Mouse (Mus musculus): ENCODE data around the gene Cog8. TPM values are rescaled to one million over a fixed set of nuclear protein-coding genes. Genes with fewer than 3 reads are reported as not detected.
A peak's percentile ranks its signal among the peaks of the same experiment; 100 is the strongest.

Cog8 gene
- polyA plus RNA-seq, 2 experiments = 14.8 to 16.8 TPM

- WGBS (ENCODE audit: insufficient replicate concordance) = 81% methylated on average over 7 of the region's 7 CpGs
- TF ChIP-seq EP300 (IDR thresholded peaks at IDR 0.05; ENCODE audit: low read depth) = no peak
- no peak for TF ChIP-seq CTCF (IDR thresholded peaks at IDR 0.05; ENCODE audit: low read depth)
- Histone ChIP-seq H3K27ac (no peak overlapping the region), H3K4me1 (replicated peaks; ENCODE audit: control insufficient read depth in 2 of 2, insufficient read depth in 2 of 2, low read length in 1 of 2) (no peaks in the 10 kb centered on the region), H3K36me3 (replicated peaks; ENCODE audit: control insufficient read depth, insufficient read depth, low read depth) (peaks cover 39% of the 10 kb centered on the region), H3K9ac (replicated peaks) (no peak overlapping the region), H3K4me2 (ENCODE audit: low read depth) (no peak overlapping the region), H3K9me3 (ENCODE audit: control insufficient read depth, low read length) (no peaks in the 10 kb centered on the region), H3K27me3 (ENCODE audit: control insufficient read depth, insufficient read depth, low read length) (no peaks in the 10 kb centered on the region), H3K4me3 (ENCODE audit: insufficient read depth in 1 of 2, low read depth in 2 of 2, low read length in 2 of 2) (no peak overlapping the region)
- ATAC-seq (ENCODE audit: insufficient read depth) (no peak), DNase-seq (ENCODE audit: low read depth in 3 of 3, low spot score in 3 of 3) (no peak)
These were observed 19.9 kb upstream of the Cog8 start for GRCm38 (mm10) chr8:107076239-107076888.

- TF ChIP-seq CTCF (IDR thresholded peaks at IDR 0.05; ENCODE audit: low read depth) = no peak
- TF ChIP-seq EP300 (IDR thresholded peaks at IDR 0.05; ENCODE audit: low read depth) = no peak
- H3K4me3 ChIP-seq (ENCODE audit: insufficient read depth in 1 of 2, low read depth in 2 of 2, low read length in 2 of 2) = no peak overlapping the region
- DNase-seq (ENCODE audit: low read depth in 3 of 3, low spot score in 3 of 3) (no peak), ATAC-seq (ENCODE audit: insufficient read depth) (no peak)
- no peak overlapping the region for H3K4me2 ChIP-seq (ENCODE audit: low read depth)
- no peaks in the 10 kb centered on the region for H3K27me3 ChIP-seq (ENCODE audit: control insufficient read depth, insufficient read depth, low read length)
- H3K27ac ChIP-seq = no peak overlapping the region
- no peak overlapping the region for H3K9ac ChIP-seq (replicated peaks)
- H3K4me1 ChIP-seq (replicated peaks; ENCODE audit: control insufficient read depth in 2 of 2, insufficient read depth in 2 of 2, low read length in 1 of 2) = no peaks in the 10 kb centered on the region
- peaks cover 30% of the 10 kb centered on the region for H3K36me3 ChIP-seq (replicated peaks; ENCODE audit: control insufficient read depth, insufficient read depth, low read depth)
- H3K9me3 ChIP-seq (ENCODE audit: control insufficient read depth, low read length) = no peaks in the 10 kb centered on the region
- 79% methylated on average over 1 of the region's 1 CpGs for WGBS (ENCODE audit: insufficient replicate concordance)
These were observed 17.6 kb upstream of the Cog8 start for GRCm38 (mm10) chr8:107074128-107074527.

- H3K27me3 ChIP-seq (ENCODE audit: control insufficient read depth, insufficient read depth, low read length) = no peaks in the 10 kb centered on the region
- DNase-seq (ENCODE audit: low read depth in 3 of 3, low spot score in 3 of 3) = no peak
- H3K4me3 ChIP-seq (ENCODE audit: insufficient read depth in 1 of 2, low read depth in 2 of 2, low read length in 2 of 2) = no peak overlapping the region
- no peaks in the 10 kb centered on the region for H3K9me3 ChIP-seq (ENCODE audit: control insufficient read depth, low read length)
- no peak for ATAC-seq (ENCODE audit: insufficient read depth)
- TF ChIP-seq EP300 (IDR thresholded peaks at IDR 0.05; ENCODE audit: low read depth) = no peak
- no peak for TF ChIP-seq CTCF (IDR thresholded peaks at IDR 0.05; ENCODE audit: low read depth)
- H3K4me1 ChIP-seq (replicated peaks; ENCODE audit: control insufficient read depth in 2 of 2, insufficient read depth in 2 of 2, low read length in 1 of 2) = no peaks in the 10 kb centered on the region
- no peak overlapping the region for H3K9ac ChIP-seq (replicated peaks)
- peaks cover 28% of the 10 kb centered on the region for H3K36me3 ChIP-seq (replicated peaks; ENCODE audit: control insufficient read depth, insufficient read depth, low read depth)
- H3K27ac ChIP-seq = no peak overlapping the region
- WGBS (ENCODE audit: insufficient replicate concordance) = 65% methylated on average over 4 of the region's 4 CpGs
- H3K4me2 ChIP-seq (ENCODE audit: low read depth) = no peak overlapping the region
These were observed 17.2 kb upstream of the Cog8 start for GRCm38 (mm10) chr8:107073706-107074105.

- DNase-seq (ENCODE audit: low read depth in 3 of 3, low spot score in 3 of 3) = peak in 2 of 3 experiments; percentile 67
- 43% methylated on average over 17 of the region's 17 CpGs for WGBS (ENCODE audit: insufficient replicate concordance)
These were observed 9.3 kb upstream of the Cog8 start, which contains the start of gene Tmed6 for GRCm38 (mm10) chr8:107065511-107066496. Gene Tmed6 (minus strand): TSS chr8:107065644.

GRCm38 (mm10) chr8:107062613-107063012 is 6.1 kb upstream of the Cog8 start:
- Histone ChIP-seq H3K9me3 (ENCODE audit: control insufficient read depth, low read length) (no peaks in the 10 kb centered on the region), H3K27ac (no peak overlapping the region), H3K36me3 (replicated peaks; ENCODE audit: control insufficient read depth, insufficient read depth, low read depth) (peaks cover 7% of the 10 kb centered on the region), H3K4me1 (replicated peaks; ENCODE audit: control insufficient read depth in 2 of 2, insufficient read depth in 2 of 2, low read length in 1 of 2) (peaks cover under 1 to 5% of the 10 kb centered on the region in 2 experiments; a peak in 3 of 4 replicates), H3K4me2 (ENCODE audit: low read depth) (no peak overlapping the region), H3K4me3 (ENCODE audit: insufficient read depth in 1 of 2, low read depth in 2 of 2, low read length in 2 of 2) (no peak overlapping the region), H3K9ac (replicated peaks) (no peak overlapping the region), H3K27me3 (ENCODE audit: control insufficient read depth, insufficient read depth, low read length) (no peaks in the 10 kb centered on the region)
- ATAC-seq (ENCODE audit: insufficient read depth) = no peak
- WGBS (ENCODE audit: insufficient replicate concordance) = 78% methylated on average over 1 of the region's 1 CpGs
- TF ChIP-seq EP300 (IDR thresholded peaks at IDR 0.05; ENCODE audit: low read depth) = no peak
- TF ChIP-seq CTCF (IDR thresholded peaks at IDR 0.05; ENCODE audit: low read depth) = no peak
- no peak for DNase-seq (ENCODE audit: low read depth in 3 of 3, low spot score in 3 of 3)

More at GRCm38 (mm10) chr8:107065511-107066496, 9.3 kb upstream of the Cog8 start, which contains the start of gene Tmed6:
- peak; percentile 76 for ATAC-seq (ENCODE audit: insufficient read depth)
- Histone ChIP-seq H3K27me3 (ENCODE audit: control insufficient read depth, insufficient read depth, low read length) (no peaks in the 10 kb centered on the region), H3K4me1 (replicated peaks; ENCODE audit: control insufficient read depth in 2 of 2, insufficient read depth in 2 of 2, low read length in 1 of 2) (peaks cover 0 to 2% of the 10 kb centered on the region in 2 experiments; a peak in 2 of 4 replicates), H3K36me3 (replicated peaks; ENCODE audit: control insufficient read depth, insufficient read depth, low read depth) (peaks cover 4% of the 10 kb centered on the region; the same call in 1 of the 2 replicates), H3K9ac (replicated peaks) (no peak within 1 kb of the TSS), H3K9me3 (ENCODE audit: control insufficient read depth, low read length) (no peaks in the 10 kb centered on the region), H3K4me2 (ENCODE audit: low read depth) (no peak within 1 kb of the TSS), H3K27ac (no peak within 1 kb of the TSS), H3K4me3 (ENCODE audit: insufficient read depth in 1 of 2, low read depth in 2 of 2, low read length in 2 of 2) (no peak within 1 kb of the TSS)
- TF ChIP-seq EP300 (IDR thresholded peaks at IDR 0.05; ENCODE audit: low read depth) = no peak
- no peak for TF ChIP-seq CTCF (IDR thresholded peaks at IDR 0.05; ENCODE audit: low read depth)

All from liver, embryonic 14.5 days (tissue).